Mouse (Mus musculus) skeletal muscle tissue, postnatal 0 days (tissue): Measurements from ENCODE around the gene Aga. TPM values are rescaled to one million over a fixed set of nuclear protein-coding genes. Genes with fewer than 3 reads are reported as not detected.

ENCODE experiments used
- polyA plus RNA-seq: library from polyadenylated mRNA; unstranded; fragments of >200 nt; fragmentation: Nextera tagmentation; extraction: Ambion mirVana; gene quantifications from 2 replicates; pipeline ENCODE4 v1.2.1, GENCODE M21; 2015

Gene Aga
- 24.3 and 31.5 TPM in 2 replicates for polyA plus RNA-seq

DNA sequence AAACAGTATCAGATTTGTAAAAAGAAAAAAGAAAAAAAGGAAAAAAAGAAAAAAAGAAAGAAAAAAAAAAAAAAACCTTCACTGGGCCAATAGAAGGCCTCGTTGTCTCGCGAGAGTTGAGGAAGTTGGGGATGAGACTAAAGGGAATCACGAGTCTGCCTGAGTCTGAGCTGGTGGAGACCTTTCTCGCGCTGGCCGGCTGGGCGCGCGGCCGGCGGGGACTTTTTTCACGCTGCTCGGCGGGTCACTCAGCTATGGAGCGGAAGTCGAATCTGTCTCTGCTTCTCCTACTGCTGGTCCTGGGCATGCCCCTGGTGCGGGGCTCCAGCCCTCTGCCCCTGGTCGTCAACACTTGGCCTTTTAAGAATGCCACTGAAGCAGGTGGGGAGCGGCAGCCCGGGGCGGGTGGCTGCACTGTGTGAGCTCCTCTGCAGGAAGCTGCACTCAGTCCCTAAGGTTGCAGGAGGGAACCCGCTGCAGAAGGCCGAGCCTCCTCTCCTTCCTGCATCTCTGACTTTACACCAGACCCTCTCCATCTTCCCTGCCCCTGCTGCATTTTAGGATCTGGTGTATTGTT lies at the start of gene Aga:
Gene Aga, plus strand, starts transcription at position 177 of the 577 bp plus-strand sequence.

Other genes starting within 250 kb of the Aga start
- 10.1 and 12.0 TPM in 2 replicates for gene Neil3, start 127.3 kb downstream of the Aga start, polyA plus RNA-seq